Mouse (Mus musculus) midbrain, embryonic 15.5 days (tissue): ENCODE measurements around the gene Gm20388. TPM values are rescaled to one million over a fixed set of nuclear protein-coding genes. Genes with fewer than 3 reads are reported as not detected.
"Not testable (repeated sequence)": the region's sequence is repeated elsewhere in the genome, so short reads cannot be mapped to it uniquely, and the experiment has no call there.

Experiments
- ATAC-seq: fragments of 200-750 bp; cut with Nextera tagmentation; replicated peaks from 2 replicates; pipeline ENCODE4 v1.8.0; 2017; ENCODE audit warnings: moderate TSS enrichment
- H3K27ac ChIP-seq: fragments of 300-500 bp; sonication (generic); 2 replicates; pipeline ENCODE4 v1.5.1; 2015; ENCODE audit warnings: mild to moderate bottlenecking, inconsistent platforms
- H3K27me3 ChIP-seq: fragments of 300-500 bp; sonication (generic); replicated peaks from 2 replicates; pipeline ENCODE4 v1.6.1; 2015; ENCODE audit warnings: inconsistent platforms
- H3K36me3 ChIP-seq: fragments of 300-500 bp; sonication (generic); replicated peaks from 2 replicates; pipeline ENCODE4 v1.6.1; 2015; ENCODE audit warnings: inconsistent platforms
- H3K4me1 ChIP-seq: fragments of 300-500 bp; sonication (generic); 2 replicates; pipeline ENCODE4 v1.6.1; 2015; ENCODE audit warnings: inconsistent platforms
- H3K4me2 ChIP-seq: fragments of 300-500 bp; sonication (generic); 2 replicates; pipeline ENCODE4 v1.6.1; 2015; ENCODE audit warnings: inconsistent platforms, mild to moderate bottlenecking, moderate library complexity
- H3K4me3 ChIP-seq: fragments of 300-500 bp; sonication (generic); 2 replicates; pipeline ENCODE4 v1.5.1; 2015; ENCODE audit warnings: mild to moderate bottlenecking, inconsistent platforms
- H3K9ac ChIP-seq: fragments of 300-500 bp; sonication (generic); 2 replicates; pipeline ENCODE4 v1.6.1; 2015; ENCODE audit warnings: mild to moderate bottlenecking, inconsistent platforms
- H3K9me3 ChIP-seq: fragments of 300-500 bp; sonication (generic); 2 replicates; pipeline ENCODE4 v1.6.1; 2016; ENCODE audit warnings: inconsistent platforms
- WGBS: fragments of 180-500 bp; shearing (Covaris S2); methylation state at CpG from one replicate; pipeline ENCODE4 v1.1.7; 2015; ENCODE audit warnings: mixed read lengths; 5-methylcytosine and 5-hydroxymethylcytosine counted together
- polyA plus RNA-seq: library from polyadenylated mRNA; unstranded; fragments of >200 nt; fragmentation: Nextera tagmentation; extraction: Ambion mirVana; gene quantifications from 2 replicates; pipeline ENCODE4 v1.2.1, GENCODE M21; 2015

Gene Gm20388
- polyA plus RNA-seq, 1 experiment from 2014 or later = 5.6 TPM

DNA sequence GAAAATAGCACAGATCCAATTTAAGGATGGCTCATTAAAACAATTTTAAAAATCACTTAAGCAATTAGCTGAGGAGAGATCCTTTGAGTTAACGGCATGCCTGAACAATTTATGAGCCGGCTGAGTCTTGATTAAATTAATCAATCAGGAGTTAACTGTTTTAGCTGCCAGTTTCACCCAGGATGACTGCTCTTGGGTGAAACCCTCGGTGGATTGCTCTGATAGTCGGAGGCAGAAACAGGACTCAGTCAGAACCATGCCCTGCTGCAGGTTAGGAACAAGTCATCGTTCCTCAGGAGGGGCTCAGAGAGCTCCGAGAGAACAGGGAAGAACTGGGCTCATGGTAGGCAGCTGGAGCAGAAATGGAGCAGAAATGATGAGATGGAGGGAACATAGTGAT, 4241.2 kb downstream of the Gm20388 start:
- H3K4me1 ChIP-seq = no peaks in the 10 kb centered on the region
- no peak for ATAC-seq
- 80% methylated on average over 6 of the region's 6 CpGs for WGBS
- no peak overlapping the region for H3K4me3 ChIP-seq
- H3K9me3 ChIP-seq = no peaks in the 10 kb centered on the region
- H3K9ac ChIP-seq = no peak overlapping the region
- no peak overlapping the region for H3K4me2 ChIP-seq
- H3K27ac ChIP-seq = no peak overlapping the region
- H3K27me3 ChIP-seq = no peaks in the 10 kb centered on the region
- H3K36me3 ChIP-seq = no peaks in the 10 kb centered on the region

DNA sequence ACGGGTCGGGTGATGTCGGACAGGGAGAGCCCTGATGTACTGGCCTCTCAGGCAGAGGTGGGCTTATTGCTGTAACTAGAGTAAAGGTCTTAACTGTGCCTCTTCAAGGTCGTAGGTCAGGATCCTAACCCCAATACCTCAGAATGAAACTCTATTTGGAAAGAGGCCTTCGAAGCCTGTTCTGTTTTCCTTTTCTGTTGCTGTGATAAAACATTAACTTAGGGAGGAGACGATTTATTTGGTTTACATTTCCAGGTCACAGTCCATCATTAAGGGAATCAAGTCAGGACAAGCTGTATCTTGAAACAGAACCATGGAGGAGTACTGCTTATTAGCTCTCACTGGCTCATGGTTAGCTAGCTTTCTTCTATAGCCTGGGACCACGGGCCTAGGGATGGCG, 4242.1 kb downstream of the Gm20388 start:
- no peak for ATAC-seq
- Histone ChIP-seq H3K36me3 (no peaks in the 10 kb centered on the region), H3K4me1 (no peaks in the 10 kb centered on the region), H3K27ac (no peak overlapping the region), H3K27me3 (no peaks in the 10 kb centered on the region), H3K4me3 (no peak overlapping the region), H3K9me3 (no peaks in the 10 kb centered on the region), H3K9ac (no peak overlapping the region), H3K4me2 (no peak overlapping the region)
- WGBS = 92% methylated on average over 8 of the region's 8 CpGs

DNA sequence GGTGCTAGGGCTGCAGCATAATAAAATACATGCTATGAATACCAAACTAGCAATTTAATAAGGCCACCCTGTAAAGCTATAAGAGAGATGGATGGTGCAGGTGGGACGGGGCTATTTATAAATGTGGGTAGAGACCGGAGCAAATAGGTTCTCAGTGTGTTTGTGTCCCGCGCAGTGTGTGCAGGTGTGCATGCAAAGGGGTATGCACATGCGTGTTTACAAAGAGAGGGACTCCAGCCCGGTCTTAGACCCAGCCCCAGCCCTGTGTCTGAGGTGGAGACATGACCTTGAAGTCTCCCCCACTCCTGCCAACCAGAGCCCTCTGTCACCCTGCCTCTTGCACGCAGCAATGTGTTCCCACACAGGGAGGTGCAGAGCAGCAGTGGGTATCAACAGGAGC, 4245.7 kb downstream of the Gm20388 start:
- Histone ChIP-seq H3K9me3 (no peaks in the 10 kb centered on the region), H3K27ac (no peak overlapping the region), H3K27me3 (no peaks in the 10 kb centered on the region), H3K4me1 (no peaks in the 10 kb centered on the region), H3K36me3 (no peaks in the 10 kb centered on the region), H3K4me2 (no peak overlapping the region), H3K9ac (no peak overlapping the region), H3K4me3 (no peak overlapping the region)
- 84% methylated on average over 7 of the region's 7 CpGs for WGBS
- ATAC-seq = no peak

DNA sequence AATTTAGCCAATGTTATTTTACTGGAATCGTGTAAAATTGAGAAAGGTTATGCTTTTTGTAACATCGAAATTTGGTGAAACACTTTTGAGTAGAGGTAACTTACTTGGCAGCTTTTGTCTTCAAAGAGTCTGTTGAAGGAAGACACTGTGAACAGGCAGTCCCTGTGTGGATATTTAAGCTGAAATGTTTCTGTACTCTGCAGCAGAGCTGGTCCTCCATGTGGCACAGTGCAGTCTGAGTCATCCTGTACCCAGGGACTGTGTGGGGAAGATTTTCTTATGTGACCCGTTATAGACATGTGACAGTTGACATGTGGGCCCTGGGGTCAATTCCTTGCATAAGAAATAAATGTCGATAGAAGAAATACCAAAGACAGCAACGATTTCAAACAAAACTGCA, 4251.0 kb downstream of the Gm20388 start:
- Histone ChIP-seq H3K4me3 (no peak overlapping the region), H3K4me1 (no peaks in the 10 kb centered on the region), H3K27ac (no peak overlapping the region), H3K9me3 (no peaks in the 10 kb centered on the region), H3K27me3 (no peaks in the 10 kb centered on the region), H3K4me2 (no peak overlapping the region), H3K36me3 (no peaks in the 10 kb centered on the region), H3K9ac (no peak overlapping the region)
- ATAC-seq = no peak
- WGBS = 75% methylated on average over 5 of the region's 5 CpGs

DNA sequence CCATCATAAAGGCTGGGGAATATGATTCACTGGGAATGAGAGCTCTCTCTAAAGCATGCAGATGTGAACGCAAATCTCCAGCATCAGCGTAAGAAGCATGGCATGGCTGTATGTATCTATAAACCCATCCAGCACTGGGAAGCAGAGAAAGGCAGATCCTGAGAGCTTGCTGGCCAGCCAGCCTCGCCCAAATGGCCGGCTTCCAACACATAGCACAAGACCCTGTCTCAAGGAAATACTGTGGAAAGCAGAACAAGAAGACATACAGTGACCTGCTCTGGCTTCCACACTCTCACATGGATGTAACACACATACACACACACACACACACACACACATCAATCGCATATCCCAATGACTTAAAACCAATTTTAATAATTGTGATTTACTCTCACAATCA, 4252.6 kb downstream of the Gm20388 start:
- Histone ChIP-seq H3K4me3 (no peak overlapping the region), H3K4me2 (no peak overlapping the region), H3K9me3 (no peaks in the 10 kb centered on the region), H3K9ac (no peak overlapping the region), H3K4me1 (no peaks in the 10 kb centered on the region), H3K27ac (no peak overlapping the region), H3K27me3 (no peaks in the 10 kb centered on the region), H3K36me3 (no peaks in the 10 kb centered on the region)
- 90% methylated on average over 5 of the region's 5 CpGs for WGBS
- no peak for ATAC-seq

DNA sequence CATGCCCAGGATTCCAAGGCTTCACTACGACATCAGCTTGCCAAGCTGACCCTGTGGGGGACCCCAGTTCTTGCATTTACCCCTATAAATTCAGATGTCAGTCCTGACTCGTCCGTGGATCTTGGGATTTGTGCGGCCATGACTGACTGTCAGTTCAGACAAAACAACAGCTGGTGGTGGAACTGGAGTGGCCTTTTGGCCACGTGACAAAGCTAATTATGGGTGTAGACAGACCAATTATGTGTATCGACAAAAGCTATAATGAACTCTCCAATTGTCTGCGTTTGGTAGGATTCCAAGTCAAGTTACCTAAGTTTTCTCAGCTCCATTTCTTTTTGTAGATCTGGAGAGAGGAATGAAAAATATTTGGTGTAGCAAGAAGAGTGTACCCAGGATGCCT, 4259.1 kb downstream of the Gm20388 start:
- ATAC-seq = no peak
- no peaks in the 10 kb centered on the region for H3K9me3 ChIP-seq
- H3K27ac ChIP-seq = no peak overlapping the region
- no peak overlapping the region for H3K4me3 ChIP-seq
- no peak overlapping the region for H3K9ac ChIP-seq
- H3K27me3 ChIP-seq = no peaks in the 10 kb centered on the region
- WGBS = 44% methylated on average over 7 of the region's 7 CpGs
- peaks cover 15% of the 10 kb centered on the region for H3K4me1 ChIP-seq
- no peaks in the 10 kb centered on the region for H3K36me3 ChIP-seq
- H3K4me2 ChIP-seq = no peak overlapping the region

DNA sequence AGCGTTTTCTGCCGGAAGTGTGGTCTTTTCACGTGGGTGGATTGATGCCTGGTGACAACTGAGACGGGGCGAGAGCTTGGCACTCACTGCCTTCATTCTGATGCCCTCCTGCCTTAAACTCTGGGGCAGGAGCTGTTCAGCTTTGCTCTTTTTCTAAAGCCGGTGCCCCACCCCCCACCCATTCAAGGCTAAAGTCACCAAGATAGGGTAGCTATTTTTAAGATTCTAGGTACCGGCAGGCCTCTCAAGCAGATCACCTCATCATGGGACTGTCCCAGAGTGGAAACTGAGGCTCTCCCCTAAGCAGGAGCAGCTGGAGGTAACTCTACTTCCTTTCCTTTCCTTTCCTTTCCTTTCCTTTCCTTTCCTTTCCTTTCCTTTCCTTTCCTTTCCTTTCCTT, 4260.0 kb downstream of the Gm20388 start:
- Histone ChIP-seq H3K36me3 (no peaks in the 10 kb centered on the region), H3K4me3 (no peak overlapping the region), H3K27me3 (no peaks in the 10 kb centered on the region), H3K4me2 (no peak overlapping the region), H3K4me1 (peaks cover 18% of the 10 kb centered on the region), H3K27ac (no peak overlapping the region), H3K9me3 (no peaks in the 10 kb centered on the region), H3K9ac (no peak overlapping the region)
- WGBS = 81% methylated on average over 7 of the region's 7 CpGs
- ATAC-seq = no peak

DNA sequence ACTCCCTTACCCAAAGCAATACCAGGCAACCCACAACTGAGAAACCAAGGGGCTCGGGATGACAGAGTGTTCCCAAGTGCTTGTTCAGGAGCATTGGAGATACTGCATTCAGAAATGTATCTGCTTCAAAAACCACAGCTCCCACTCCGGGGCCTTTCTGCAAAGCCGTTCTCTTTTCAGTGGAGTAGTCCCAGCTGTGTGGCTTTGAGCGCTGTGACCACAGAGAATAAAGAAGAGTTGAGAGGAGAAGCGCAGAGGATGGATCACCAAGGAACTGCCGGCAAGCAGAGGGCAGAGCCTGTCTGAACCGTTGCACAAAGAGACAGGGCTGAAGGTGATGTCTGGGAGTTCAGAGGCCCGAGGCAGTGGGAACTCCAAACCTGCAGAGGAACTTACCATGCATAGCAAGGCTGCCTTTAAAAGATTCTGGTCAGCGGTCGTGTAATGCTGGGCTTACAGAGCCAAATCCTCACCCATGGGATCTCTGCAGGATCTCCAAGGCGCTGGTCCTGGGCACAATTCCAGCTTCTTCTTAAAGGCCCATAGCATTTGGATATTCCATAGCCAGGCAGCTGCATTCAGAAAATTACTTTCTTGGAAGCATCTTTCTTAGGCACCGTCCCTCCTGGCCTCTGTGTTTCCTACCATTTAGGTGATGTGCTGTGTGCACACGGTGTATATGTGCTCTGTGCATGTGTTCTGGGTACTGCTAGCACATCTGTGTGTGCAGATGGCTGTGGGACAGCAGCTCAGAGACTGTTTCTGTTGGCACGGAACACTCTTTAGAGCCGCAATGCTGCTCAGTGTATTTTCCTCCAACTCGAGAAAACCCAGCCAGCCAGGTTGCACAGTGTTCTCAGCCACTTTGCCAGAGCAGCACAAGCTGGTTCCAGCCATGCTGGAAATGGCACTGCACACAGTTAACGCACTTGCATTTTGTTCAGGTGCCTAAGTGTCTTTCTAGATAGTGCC, 4261.2 kb downstream of the Gm20388 start:
- H3K4me3 ChIP-seq = no peak overlapping the region
- H3K4me1 ChIP-seq = peaks cover 30% of the 10 kb centered on the region
- 51% methylated on average over 17 of the region's 17 CpGs for whole genome bisulfite sequencing
- no peak overlapping the region for H3K9ac ChIP-seq
- no peaks in the 10 kb centered on the region for H3K36me3 ChIP-seq
- no peaks in the 10 kb centered on the region for H3K9me3 ChIP-seq
- peak overlapping the region; percentile 34 for H3K27ac ChIP-seq
- no peaks in the 10 kb centered on the region for H3K27me3 ChIP-seq
- no peak overlapping the region for H3K4me2 ChIP-seq
- ATAC-seq = no peak

DNA sequence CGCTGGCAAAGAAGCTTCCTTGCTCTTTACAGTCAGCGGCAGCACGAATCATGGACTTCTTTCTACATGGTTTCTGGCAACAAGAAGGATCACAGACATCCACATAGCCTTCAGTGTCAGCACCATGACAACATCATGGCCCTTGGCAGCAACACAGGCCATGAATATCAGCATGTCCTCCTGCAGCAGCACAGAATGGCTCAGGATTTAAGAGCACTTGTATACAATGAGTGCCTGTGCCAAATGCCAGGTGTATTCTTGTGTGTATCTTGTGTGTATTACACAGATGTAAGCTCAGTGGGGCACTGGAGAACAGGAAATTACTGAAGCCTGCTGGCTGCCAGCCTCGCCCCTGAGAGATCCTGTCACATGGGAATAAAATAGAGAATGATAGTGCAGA, 4263.0 kb downstream of the Gm20388 start:
- Histone ChIP-seq H3K27me3 (no peaks in the 10 kb centered on the region), H3K9me3 (no peaks in the 10 kb centered on the region), H3K36me3 (no peaks in the 10 kb centered on the region), H3K4me2 (no peak overlapping the region), H3K4me1 (peaks cover 31% of the 10 kb centered on the region), H3K9ac (no peak overlapping the region), H3K27ac (no peak overlapping the region), H3K4me3 (no peak overlapping the region)
- ATAC-seq = no peak
- 67% methylated on average over 4 of the region's 4 CpGs for WGBS

DNA sequence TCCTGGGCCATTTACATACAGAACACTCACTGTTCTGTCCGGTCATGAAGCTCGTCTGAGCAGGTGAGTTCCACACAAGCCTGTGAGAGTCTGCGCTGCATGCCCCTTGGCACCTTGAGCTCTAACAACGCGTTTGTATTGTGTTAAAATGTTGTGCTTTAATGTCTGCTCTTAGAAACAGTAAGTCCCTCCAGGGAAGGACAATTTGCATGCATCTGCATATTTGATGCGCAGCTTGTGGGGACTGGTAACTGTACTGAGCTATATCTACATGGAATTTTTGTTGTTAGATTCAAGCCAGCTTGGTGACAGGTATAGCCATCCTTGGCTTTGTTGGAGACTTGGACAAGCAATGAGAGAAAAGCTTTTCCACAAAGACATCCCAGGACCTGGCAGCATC, 4265.5 kb downstream of the Gm20388 start:
- no peaks in the 10 kb centered on the region for H3K27me3 ChIP-seq
- no peak overlapping the region for H3K9ac ChIP-seq
- peaks cover 31% of the 10 kb centered on the region for H3K4me1 ChIP-seq
- H3K27ac ChIP-seq = peak overlapping the region; percentile 36
- 0 out of 2 replicates have a peak, but pooled peaks have one; percentile 37 for ATAC-seq
- no peaks in the 10 kb centered on the region for H3K36me3 ChIP-seq
- 49% methylated on average over 6 of the region's 6 CpGs for WGBS
- no peak overlapping the region for H3K4me3 ChIP-seq
- H3K9me3 ChIP-seq = no peaks in the 10 kb centered on the region
- no peak overlapping the region for H3K4me2 ChIP-seq

DNA sequence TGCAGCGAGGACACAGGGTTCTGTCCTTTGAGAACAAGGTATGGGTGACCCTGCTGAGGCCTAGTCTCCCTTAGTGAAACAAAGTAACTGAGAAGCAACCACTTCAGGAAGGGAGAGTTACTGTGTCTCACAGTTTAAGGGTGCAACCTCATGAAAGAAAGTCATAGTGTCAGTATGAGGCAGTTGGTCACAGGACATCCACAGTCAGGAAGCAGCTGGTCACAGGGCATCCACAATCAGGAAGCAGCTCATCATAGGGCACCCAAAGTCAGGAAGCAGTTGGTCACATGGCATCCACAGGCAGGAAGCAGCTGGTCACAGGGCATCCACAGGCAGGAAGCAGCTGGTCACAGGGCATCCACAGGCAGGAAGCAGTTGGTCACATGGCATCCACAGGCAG, 4266.5 kb downstream of the Gm20388 start:
- 81% methylated on average over 1 of the region's 1 CpGs for WGBS
- ATAC-seq, H3K4me3 ChIP-seq, H3K9me3 ChIP-seq, H3K36me3 ChIP-seq, H3K9ac ChIP-seq, H3K27ac ChIP-seq, H3K4me2 ChIP-seq, H3K27me3 ChIP-seq: not testable (repeated sequence)
- peaks cover 22% of the 10 kb centered on the region for H3K4me1 ChIP-seq

DNA sequence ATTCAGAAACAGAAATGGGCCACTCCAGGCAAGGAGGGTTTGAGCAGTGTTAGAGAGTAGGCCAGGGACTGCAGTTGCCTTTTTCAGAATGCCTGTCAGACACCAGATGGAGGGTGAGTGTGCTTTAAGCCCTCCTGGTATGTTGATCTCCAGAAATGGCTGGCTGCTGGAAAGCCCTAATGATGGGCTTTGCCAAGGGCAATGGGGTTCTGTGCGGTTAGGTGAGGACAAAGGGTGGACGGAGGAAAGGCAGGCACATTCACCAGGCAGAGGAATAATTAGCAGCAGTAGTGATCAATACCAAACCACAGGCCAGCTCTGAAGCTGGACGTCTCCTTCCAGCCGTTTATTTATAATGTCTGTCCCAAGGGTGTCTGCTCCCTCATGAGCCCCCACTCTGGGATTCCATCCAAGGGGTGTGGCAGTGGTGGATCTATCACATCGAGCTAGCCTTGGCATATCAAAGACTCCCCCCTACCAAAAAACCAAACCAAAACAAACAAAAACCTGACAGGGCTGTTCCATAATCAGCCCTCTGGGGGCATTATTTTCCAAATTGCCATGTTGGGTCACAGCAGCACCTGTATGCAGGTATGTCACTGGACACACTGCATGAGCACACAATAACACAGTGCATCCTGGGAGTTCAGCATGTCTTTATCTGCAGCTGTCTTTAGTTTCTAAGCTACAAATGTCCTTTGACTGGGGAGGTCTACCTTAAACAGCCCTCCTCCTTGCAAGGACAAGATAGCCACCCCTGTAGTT, 4270.2 kb downstream of the Gm20388 start:
- no peaks in the 10 kb centered on the region for H3K36me3 ChIP-seq
- no peaks in the 10 kb centered on the region for H3K27me3 ChIP-seq
- H3K4me3 ChIP-seq = no peak overlapping the region
- peaks cover 11% of the 10 kb centered on the region for H3K4me1 ChIP-seq
- H3K4me2 ChIP-seq = no peak overlapping the region
- 56% methylated on average over 5 of the region's 5 CpGs for WGBS
- ATAC-seq = no peak
- no peak overlapping the region for H3K27ac ChIP-seq
- no peak overlapping the region for H3K9ac ChIP-seq
- H3K9me3 ChIP-seq = no peaks in the 10 kb centered on the region
